Mouse (Mus musculus) lung, postnatal 0 days (tissue): Measurements from ENCODE around the gene Smpd2. TPM values are rescaled to one million over a fixed set of nuclear protein-coding genes. Genes with fewer than 3 reads are reported as not detected.

ENCODE experiments used
- ATAC-seq: fragments of 200-750 bp; cut with Nextera tagmentation; 2 replicates; pipeline ENCODE4 v1.8.0; 2017; ENCODE audit warnings: moderate library complexity
- DNase-seq: peaks from one replicate; pipeline ENCODE4 v3.0.0-alpha.2; 2016; ENCODE audit warnings: low spot score
- H3K27ac ChIP-seq: fragments of 300-500 bp; sonication (generic); 2 replicates; pipeline ENCODE4 v1.5.1; 2014; ENCODE audit warnings: antibody characterized with exemption, mild to moderate bottlenecking, low read length, mixed read lengths
- H3K27me3 ChIP-seq: fragments of 300-500 bp; sonication (generic); replicated peaks from 2 replicates; pipeline ENCODE4 v1.6.1; 2014; ENCODE audit warnings: low read length, mixed read lengths; ENCODE audit not compliant: insufficient read depth
- H3K36me3 ChIP-seq: fragments of 300-500 bp; sonication (generic); 2 replicates; pipeline ENCODE4 v1.6.1; 2014; ENCODE audit warnings: low read length, mixed read lengths; ENCODE audit not compliant: insufficient read depth
- H3K4me1 ChIP-seq: fragments of 300-500 bp; sonication (generic); 2 replicates; pipeline ENCODE4 v1.6.1; 2014; ENCODE audit warnings: antibody characterized with exemption, low read depth, low read length, mixed read lengths; ENCODE audit not compliant: insufficient read depth
- H3K4me2 ChIP-seq: fragments of 300-500 bp; sonication (generic); replicated peaks from 2 replicates; pipeline ENCODE4 v1.6.1; 2014; ENCODE audit warnings: low read depth, mild to moderate bottlenecking, low read length, moderate library complexity, mixed read lengths
- H3K4me3 ChIP-seq: fragments of 300-500 bp; sonication (generic); 2 replicates; pipeline ENCODE4 v1.5.1; 2014; ENCODE audit warnings: low read depth, low read length
- H3K9ac ChIP-seq: fragments of 300-500 bp; sonication (generic); replicated peaks from 2 replicates; pipeline ENCODE4 v1.6.1; 2014; ENCODE audit warnings: low read depth, mild to moderate bottlenecking
- H3K9me3 ChIP-seq: fragments of 300-500 bp; sonication (generic); 2 replicates; pipeline ENCODE4 v1.6.1; 2016; ENCODE audit warnings: low read length, mixed read lengths
- CTCF ChIP-seq: IDR thresholded peaks from 2 replicates; pipeline ENCODE4 v1.5.1; 2016; ENCODE audit warnings: antibody characterized with exemption, mild to moderate bottlenecking
- EP300 ChIP-seq: IDR thresholded peaks from 2 replicates; pipeline ENCODE4 v1.6.1; 2016; ENCODE audit warnings: antibody characterized with exemption, mild to moderate bottlenecking, control low read depth
- WGBS: fragments of 180-500 bp; shearing (Covaris S2); extraction: QIAGEN DNeasy Blood & Tissue Kit; methylation state at CpG from one replicate; pipeline ENCODE4 v1.1.7; 2014; 5-methylcytosine and 5-hydroxymethylcytosine counted together
- polyA plus RNA-seq: library from polyadenylated mRNA; unstranded; fragments of >200 nt; fragmentation: Nextera tagmentation; extraction: Ambion mirVana; gene quantifications from 2 replicates; pipeline ENCODE4 v1.2.1, GENCODE M21; 2015

The Smpd2 gene
- polyA plus RNA-seq, 1 experiment from 2014 or later: 58.6 TPM

- no peak for ATAC-seq
- Histone ChIP-seq H3K4me1 (peaks cover 5% of the 10 kb centered on the region; the same call in 1 of the 2 replicates), H3K27ac (no peak overlapping the region), H3K9me3 (no peaks in the 10 kb centered on the region), H3K27me3 (no peaks in the 10 kb centered on the region), H3K9ac (no peak overlapping the region), H3K4me2 (peak overlapping the region; percentile 98), H3K36me3 (peaks cover 10% of the 10 kb centered on the region; the same call in 1 of the 2 replicates), H3K4me3 (no peak overlapping the region)
- peak; percentile 7 for DNase-seq
- no peak for TF ChIP-seq EP300
- no peak for TF ChIP-seq CTCF
- WGBS: 28% methylated on average over 4 of the region's 4 CpGs
Observed at GRCm38 (mm10) chr10:41491111-41491510, 942 bp upstream of the Smpd2 start.

GRCm38 (mm10) chr10:41490518-41490873 is 327 bp upstream of the Smpd2 start:
- H3K4me2 ChIP-seq: peak overlapping the region; percentile 98
- H3K4me1 ChIP-seq: peaks cover 5% of the 10 kb centered on the region; the same call in 1 of the 2 replicates
- peak; percentile 7; the same call in 1 of the 2 replicates for ATAC-seq
- peak; percentile 17 for DNase-seq
- peak overlapping the region; percentile 58 for H3K9ac ChIP-seq
- H3K27me3 ChIP-seq: no peaks in the 10 kb centered on the region
- H3K4me3 ChIP-seq: peak overlapping the region; percentile 68
- H3K36me3 ChIP-seq: peaks cover 15% of the 10 kb centered on the region
- 1% methylated on average over 29 of the region's 29 CpGs for WGBS
- TF ChIP-seq CTCF (no peak), EP300 (no peak)
- H3K9me3 ChIP-seq: no peaks in the 10 kb centered on the region
- H3K27ac ChIP-seq: 0 out of 2 replicates have a peak overlapping the region, but pooled peaks have one; percentile 80

- no peaks in the 10 kb centered on the region for H3K9me3 ChIP-seq
- no peaks in the 10 kb centered on the region for H3K27me3 ChIP-seq
- TF ChIP-seq CTCF (peak; percentile 21; the same call in 1 of the 2 replicates), EP300 (no peak)
- H3K36me3 ChIP-seq: peaks cover 27% of the 10 kb centered on the region
- H3K9ac ChIP-seq: peak overlapping the region; percentile 54
- DNase-seq (peak; percentile 29), ATAC-seq (0 out of 2 replicates have a peak, but pooled peaks have one; percentile 1)
- H3K4me2 ChIP-seq: peak overlapping the region; percentile 98
- WGBS: 20% methylated on average over 8 of the region's 8 CpGs
- H3K4me1 ChIP-seq: peaks cover 5% of the 10 kb centered on the region; the same call in 1 of the 2 replicates
- H3K27ac ChIP-seq: peak overlapping the region; percentile 80; the same call in 1 of the 2 replicates
- peak overlapping the region; percentile 68 for H3K4me3 ChIP-seq
Observed at GRCm38 (mm10) chr10:41489294-41489693, 875 bp downstream of the Smpd2 start.

GRCm38 (mm10) chr10:41488877-41489276 is 1.3 kb downstream of the Smpd2 start:
- peaks cover 5% of the 10 kb centered on the region; the same call in 1 of the 2 replicates for H3K4me1 ChIP-seq
- peaks cover 29% of the 10 kb centered on the region for H3K36me3 ChIP-seq
- ATAC-seq: no peak
- no peaks in the 10 kb centered on the region for H3K27me3 ChIP-seq
- H3K27ac ChIP-seq: no peak overlapping the region
- peak; percentile 66 for DNase-seq
- TF ChIP-seq EP300 (no peak), CTCF (no peak)
- H3K9ac ChIP-seq: no peak overlapping the region
- 22% methylated on average over 7 of the region's 7 CpGs for WGBS
- no peaks in the 10 kb centered on the region for H3K9me3 ChIP-seq
- peak overlapping the region; percentile 68 for H3K4me3 ChIP-seq
- H3K4me2 ChIP-seq: peak overlapping the region; percentile 98

GRCm38 (mm10) chr10:41486506-41487170 is 3.5 kb downstream of the Smpd2 start:
- H3K9ac ChIP-seq: no peak overlapping the region
- WGBS: 81% methylated on average over 14 of the region's 14 CpGs
- no peaks in the 10 kb centered on the region for H3K27me3 ChIP-seq
- no peak for ATAC-seq
- H3K4me3 ChIP-seq: no peak overlapping the region
- no peak for DNase-seq
- no peaks in the 10 kb centered on the region for H3K9me3 ChIP-seq
- TF ChIP-seq CTCF: no peak
- TF ChIP-seq EP300: no peak
- H3K4me1 ChIP-seq: peaks cover 5% of the 10 kb centered on the region; the same call in 1 of the 2 replicates
- H3K36me3 ChIP-seq: peaks cover 29% of the 10 kb centered on the region
- no peak overlapping the region for H3K4me2 ChIP-seq
- H3K27ac ChIP-seq: no peak overlapping the region

DNA sequence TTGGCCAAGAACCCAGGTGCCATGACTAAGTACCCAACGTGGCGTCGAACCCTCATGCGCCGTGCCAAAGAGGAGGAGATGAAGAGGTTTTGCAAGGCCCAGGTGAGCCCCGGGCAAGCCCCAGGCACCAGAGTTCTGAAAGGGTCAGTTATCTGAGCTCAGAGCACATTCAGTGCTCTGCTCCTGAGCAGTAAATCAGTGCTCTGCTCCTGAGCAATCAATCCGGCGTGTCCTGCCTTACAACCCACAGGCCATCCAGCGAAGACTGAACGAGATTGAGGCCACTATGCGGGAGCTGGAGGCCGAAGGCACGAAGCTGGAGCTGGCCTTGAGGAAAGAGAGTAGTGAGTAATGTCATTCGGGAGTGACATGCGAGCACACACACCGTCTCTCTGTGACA is 4.4 kb downstream of the Smpd2 start:
- Histone ChIP-seq H3K9me3 (no peaks in the 10 kb centered on the region), H3K4me1 (peaks cover 5% of the 10 kb centered on the region; the same call in 1 of the 2 replicates), H3K27me3 (no peaks in the 10 kb centered on the region), H3K4me3 (no peak overlapping the region), H3K36me3 (peaks cover 29% of the 10 kb centered on the region), H3K9ac (no peak overlapping the region), H3K4me2 (no peak overlapping the region), H3K27ac (no peak overlapping the region)
- ATAC-seq (no peak), DNase-seq (no peak)
- 88% methylated on average over 16 of the region's 16 CpGs for WGBS
- no peak for TF ChIP-seq CTCF
- TF ChIP-seq EP300: no peak
